Mouse (Mus musculus) stomach, embryonic 15.5 days (tissue): Measurements from ENCODE around the gene Kif24. TPM values are rescaled to one million over a fixed set of nuclear protein-coding genes. Genes with fewer than 3 reads are reported as not detected.

Experiments used
- ATAC-seq: fragments of 200-750 bp; cut with Nextera tagmentation; 2 replicates; pipeline ENCODE4 v1.8.0; 2017; ENCODE audit warnings: low read depth, moderate number of reproducible peaks, moderate TSS enrichment; ENCODE audit not compliant: insufficient read depth, low FRiP score
- H3K27ac ChIP-seq: fragments of 300-500 bp; sonication (generic); 2 replicates; pipeline ENCODE4 v1.5.1; 2015; ENCODE audit warnings: mild to moderate bottlenecking, inconsistent platforms
- H3K27me3 ChIP-seq: fragments of 300-500 bp; sonication (generic); replicated peaks from 2 replicates; pipeline ENCODE4 v1.6.1; 2015; ENCODE audit warnings: inconsistent platforms
- H3K36me3 ChIP-seq: fragments of 300-500 bp; sonication (generic); 2 replicates; pipeline ENCODE4 v1.6.1; 2015; ENCODE audit warnings: inconsistent platforms
- H3K4me1 ChIP-seq: fragments of 300-500 bp; sonication (generic); 2 replicates; pipeline ENCODE4 v1.6.1; 2015; ENCODE audit warnings: inconsistent platforms
- H3K4me2 ChIP-seq: fragments of 300-500 bp; sonication (generic); 2 replicates; pipeline ENCODE4 v1.6.1; 2015; ENCODE audit warnings: mild to moderate bottlenecking, inconsistent platforms
- H3K4me3 ChIP-seq: fragments of 300-500 bp; sonication (generic); replicated peaks from 2 replicates; pipeline ENCODE4 v1.5.1; 2015; ENCODE audit warnings: inconsistent platforms
- H3K9ac ChIP-seq: fragments of 300-500 bp; sonication (generic); 2 replicates; pipeline ENCODE4 v1.6.1; 2015; ENCODE audit warnings: inconsistent platforms
- H3K9me3 ChIP-seq: fragments of 300-500 bp; sonication (generic); 2 replicates; pipeline ENCODE4 v1.6.1; 2016; ENCODE audit warnings: inconsistent platforms
- WGBS: fragments of 180-500 bp; shearing (Covaris S2); methylation state at CpG from one replicate; pipeline ENCODE4 v1.1.7; 2015; 5-methylcytosine and 5-hydroxymethylcytosine counted together
- polyA plus RNA-seq: library from polyadenylated mRNA; unstranded; fragments of >200 nt; fragmentation: Nextera tagmentation; extraction: Ambion mirVana; gene quantifications from 2 replicates; pipeline ENCODE4 v1.2.1, GENCODE M21; 2015

Kif24 gene
- polyA plus RNA-seq, 1 experiment from 2014 or later: 6.1 TPM

GRCm38 (mm10) chr4:41460690-41461089 is 4.0 kb downstream of the Kif24 start:
- Histone ChIP-seq H3K36me3 (no peaks in the 10 kb centered on the region), H3K9ac (no peak overlapping the region), H3K27ac (no peak overlapping the region), H3K4me1 (peaks cover 7% of the 10 kb centered on the region; the same call in 1 of the 2 replicates), H3K9me3 (no peaks in the 10 kb centered on the region), H3K4me2 (no peak overlapping the region), H3K4me3 (no peak overlapping the region), H3K27me3 (no peaks in the 10 kb centered on the region)
- WGBS: 95% methylated on average over 1 of the region's 1 CpGs
- no peak for ATAC-seq

- Histone ChIP-seq H3K9ac (no peak overlapping the region), H3K9me3 (no peaks in the 10 kb centered on the region), H3K4me1 (no peaks in the 10 kb centered on the region), H3K27me3 (no peaks in the 10 kb centered on the region), H3K4me2 (no peak overlapping the region), H3K4me3 (no peak overlapping the region), H3K36me3 (no peaks in the 10 kb centered on the region), H3K27ac (no peak overlapping the region)
- ATAC-seq: no peak
- WGBS: 91% methylated on average over 3 of the region's 3 CpGs
Measured at GRCm38 (mm10) chr4:41447595-41447994, 17.1 kb downstream of the Kif24 start.

- no peaks in the 10 kb centered on the region for H3K9me3 ChIP-seq
- ATAC-seq: no peak
- no peaks in the 10 kb centered on the region for H3K4me1 ChIP-seq
- H3K9ac ChIP-seq: no peak overlapping the region
- H3K36me3 ChIP-seq: no peaks in the 10 kb centered on the region
- no peak overlapping the region for H3K4me3 ChIP-seq
- H3K27ac ChIP-seq: no peak overlapping the region
- 70% methylated on average over 4 of the region's 4 CpGs for WGBS
- no peak overlapping the region for H3K4me2 ChIP-seq
- H3K27me3 ChIP-seq: no peaks in the 10 kb centered on the region
Measured at GRCm38 (mm10) chr4:41442790-41443302, 21.8 kb downstream of the Kif24 start.

- 84% methylated on average over 5 of the region's 5 CpGs for WGBS
- no peak overlapping the region for H3K4me3 ChIP-seq
- H3K4me2 ChIP-seq: no peak overlapping the region
- H3K4me1 ChIP-seq: no peaks in the 10 kb centered on the region
- H3K9ac ChIP-seq: no peak overlapping the region
- ATAC-seq: no peak
- H3K27me3 ChIP-seq: no peaks in the 10 kb centered on the region
- H3K9me3 ChIP-seq: no peaks in the 10 kb centered on the region
- no peaks in the 10 kb centered on the region for H3K36me3 ChIP-seq
- no peak overlapping the region for H3K27ac ChIP-seq
Measured at GRCm38 (mm10) chr4:41438931-41439330, 25.8 kb downstream of the Kif24 start.

GRCm38 (mm10) chr4:41416966-41417365 is 47.7 kb downstream of the Kif24 start:
- H3K27ac ChIP-seq: no peak overlapping the region
- no peak overlapping the region for H3K4me3 ChIP-seq
- ATAC-seq: no peak
- H3K9ac ChIP-seq: no peak overlapping the region
- no peaks in the 10 kb centered on the region; the same call in 1 of the 2 replicates for H3K36me3 ChIP-seq
- no peaks in the 10 kb centered on the region for H3K27me3 ChIP-seq
- no peaks in the 10 kb centered on the region for H3K9me3 ChIP-seq
- H3K4me1 ChIP-seq: no peaks in the 10 kb centered on the region
- no peak overlapping the region for H3K4me2 ChIP-seq

- no peak overlapping the region for H3K9ac ChIP-seq
- H3K27ac ChIP-seq: no peak overlapping the region
- no peaks in the 10 kb centered on the region; the same call in 1 of the 2 replicates for H3K36me3 ChIP-seq
- H3K4me2 ChIP-seq: no peak overlapping the region
- H3K9me3 ChIP-seq: no peaks in the 10 kb centered on the region
- H3K4me3 ChIP-seq: no peak overlapping the region
- 90% methylated on average over 1 of the region's 1 CpGs for WGBS
- no peaks in the 10 kb centered on the region for H3K27me3 ChIP-seq
- no peak for ATAC-seq
- no peaks in the 10 kb centered on the region for H3K4me1 ChIP-seq
Measured at GRCm38 (mm10) chr4:41409341-41409740, 55.3 kb downstream of the Kif24 start.

- H3K27me3 ChIP-seq: no peaks in the 10 kb centered on the region
- H3K4me2 ChIP-seq: no peak overlapping the region
- H3K9me3 ChIP-seq: no peaks in the 10 kb centered on the region
- no peak overlapping the region for H3K27ac ChIP-seq
- no peak overlapping the region for H3K9ac ChIP-seq
- H3K4me1 ChIP-seq: no peaks in the 10 kb centered on the region
- H3K4me3 ChIP-seq: no peak overlapping the region
- H3K36me3 ChIP-seq: no peaks in the 10 kb centered on the region
- ATAC-seq: no peak
- WGBS: 91% methylated on average over 2 of the region's 2 CpGs
Measured at GRCm38 (mm10) chr4:41407353-41407752, 57.3 kb downstream of the Kif24 start.

- WGBS: 91% methylated on average over 9 of the region's 9 CpGs
- Histone ChIP-seq H3K9me3 (no peaks in the 10 kb centered on the region), H3K27ac (no peak overlapping the region), H3K27me3 (no peaks in the 10 kb centered on the region), H3K4me2 (no peak overlapping the region), H3K36me3 (no peaks in the 10 kb centered on the region), H3K4me3 (no peak overlapping the region), H3K9ac (no peak overlapping the region), H3K4me1 (no peaks in the 10 kb centered on the region)
- ATAC-seq: no peak
Measured at GRCm38 (mm10) chr4:41406597-41406996, 58.1 kb downstream of the Kif24 start.

GRCm38 (mm10) chr4:41401573-41401972 is 63.1 kb downstream of the Kif24 start:
- no peaks in the 10 kb centered on the region for H3K9me3 ChIP-seq
- H3K4me3 ChIP-seq: no peak overlapping the region
- H3K4me1 ChIP-seq: no peaks in the 10 kb centered on the region
- no peak overlapping the region for H3K4me2 ChIP-seq
- H3K9ac ChIP-seq: no peak overlapping the region
- ATAC-seq: no peak
- H3K36me3 ChIP-seq: peaks cover 9% of the 10 kb centered on the region; the same call in 1 of the 2 replicates
- 85% methylated on average over 5 of the region's 5 CpGs for WGBS
- H3K27me3 ChIP-seq: no peaks in the 10 kb centered on the region
- no peak overlapping the region for H3K27ac ChIP-seq

- Histone ChIP-seq H3K4me2 (no peak overlapping the region), H3K27ac (no peak overlapping the region), H3K36me3 (peaks cover 9% of the 10 kb centered on the region; the same call in 1 of the 2 replicates), H3K27me3 (no peaks in the 10 kb centered on the region), H3K9ac (no peak overlapping the region), H3K4me3 (no peak overlapping the region), H3K9me3 (no peaks in the 10 kb centered on the region), H3K4me1 (no peaks in the 10 kb centered on the region)
- ATAC-seq: no peak
Measured at GRCm38 (mm10) chr4:41401167-41401566, 63.5 kb downstream of the Kif24 start.

- Histone ChIP-seq H3K27ac (no peak overlapping the region), H3K4me2 (no peak overlapping the region), H3K27me3 (no peaks in the 10 kb centered on the region), H3K4me3 (no peak overlapping the region), H3K4me1 (no peaks in the 10 kb centered on the region), H3K9ac (no peak overlapping the region), H3K36me3 (peaks cover 18% of the 10 kb centered on the region), H3K9me3 (no peaks in the 10 kb centered on the region)
- 73% methylated on average over 5 of the region's 5 CpGs for WGBS
- no peak for ATAC-seq
Measured at GRCm38 (mm10) chr4:41399904-41400303, 64.8 kb downstream of the Kif24 start.

GRCm38 (mm10) chr4:41398353-41398752 is 66.3 kb downstream of the Kif24 start:
- Histone ChIP-seq H3K4me1 (no peaks in the 10 kb centered on the region), H3K27me3 (no peaks in the 10 kb centered on the region), H3K36me3 (peaks cover 33% of the 10 kb centered on the region), H3K4me3 (no peak overlapping the region), H3K9ac (no peak overlapping the region), H3K27ac (no peak overlapping the region), H3K4me2 (no peak overlapping the region), H3K9me3 (no peaks in the 10 kb centered on the region)
- no peak for ATAC-seq
- WGBS: 89% methylated on average over 6 of the region's 6 CpGs

GRCm38 (mm10) chr4:41394651-41395050 is 70.0 kb downstream of the Kif24 start:
- Histone ChIP-seq H3K27me3 (no peaks in the 10 kb centered on the region), H3K9me3 (no peaks in the 10 kb centered on the region), H3K9ac (no peak overlapping the region), H3K36me3 (peaks cover 40% of the 10 kb centered on the region), H3K4me1 (no peaks in the 10 kb centered on the region), H3K4me3 (no peak overlapping the region), H3K27ac (no peak overlapping the region), H3K4me2 (no peak overlapping the region)
- 79% methylated on average over 9 of the region's 9 CpGs for WGBS
- ATAC-seq: no peak
